ENCODE assay signal across 8 mouse cellular contexts in the genomic region with DNA sequence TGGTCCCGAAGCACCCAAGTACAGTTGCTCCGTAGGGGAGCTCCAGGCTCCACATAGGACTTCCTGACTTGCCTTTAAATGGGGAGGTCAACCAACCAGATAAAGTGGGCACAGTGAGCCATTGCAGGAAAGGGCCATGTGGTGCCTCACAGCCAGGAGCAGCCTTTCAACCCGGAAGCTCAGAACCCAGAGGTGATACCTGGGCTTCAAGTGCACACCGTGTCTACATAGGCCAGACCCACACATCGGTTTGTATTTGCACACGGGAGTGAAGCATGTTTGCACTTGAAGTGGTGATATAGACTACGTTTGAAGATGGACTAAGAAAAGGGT. TPM values are rescaled to one million over a fixed set of nuclear protein-coding genes. Genes with fewer than 3 reads are reported as not detected.
DNase-seq lines count a peak whose midpoint lies in the region; ATAC-seq and TF ChIP-seq lines count a peak whose summit lies in the region.

No protein-coding gene starts in this region.

- no peak for TF ChIP-seq POLR2A in lung, adult 2 months (IDR thresholded peaks at IDR 0.05; ENCODE audit: borderline replicate concordance, extremely low read depth, low read depth, low read length)
- TF ChIP-seq POLR2A in embryonic fibroblast, embryonic 13.5 days (IDR thresholded peaks at IDR 0.05; ENCODE audit: low read depth, low read length), result no peak
- no peak for TF ChIP-seq POLR2A in myocyte (IDR thresholded peaks at IDR 0.05; ENCODE audit: insufficient read length, low read depth)

- H3K27ac ChIP-seq in embryonic fibroblast, embryonic 13.5 days (ENCODE audit: insufficient read depth, low read length), result no peak overlapping the region
- H3K27ac ChIP-seq in intestine, embryonic 16.5 days (ENCODE audit: low read length), result no peak overlapping the region; the same call in 1 of the 2 replicates

- no peak overlapping the region for H3ac ChIP-seq in myocyte (ENCODE audit: control insufficient read depth, insufficient read length)

- peak overlapping the region; percentile 77; the same call in 1 of the 2 replicates for H3K9ac ChIP-seq in intestine, embryonic 16.5 days (ENCODE audit: low read depth, low read length)

- H3K36me3 ChIP-seq in intestine, embryonic 16.5 days (ENCODE audit: control insufficient read depth, insufficient read depth, low read length), result no peaks in the 10 kb centered on the region
- no peaks in the 10 kb centered on the region for H3K36me3 ChIP-seq in myocyte (ENCODE audit: control insufficient read depth, insufficient read depth)

- 0 out of 2 replicates have a peak, but pooled peaks cover 5% of the 10 kb centered on the region for H3K27me3 ChIP-seq in intestine, embryonic 16.5 days (replicated peaks; ENCODE audit: control insufficient read depth, insufficient read depth, low read length)
- H3K27me3 ChIP-seq in myocyte (ENCODE audit: control insufficient read depth, insufficient read depth, insufficient read length), result no peaks in the 10 kb centered on the region

- peak; percentile 87 for ATAC-seq in intestine, embryonic 16.5 days

- H3K9me3 ChIP-seq in intestine, embryonic 16.5 days (ENCODE audit: control insufficient read depth, low read length), result no peaks in the 10 kb centered on the region

- no peaks in the 10 kb centered on the region; the same call in 1 of the 2 replicates for H3K4me1 ChIP-seq in lung, adult 2 months (ENCODE audit: control insufficient read depth, insufficient read depth, low read length)
- no peaks in the 10 kb centered on the region for H3K4me1 ChIP-seq in embryonic fibroblast, embryonic 13.5 days (ENCODE audit: control insufficient read depth, insufficient read depth, low read length)
- no peaks in the 10 kb centered on the region for H3K4me1 ChIP-seq in intestine, embryonic 16.5 days (ENCODE audit: control insufficient read depth, insufficient read depth, low read length)

- DNase-seq in lung, adult 2 months, result no peak
- no peak for DNase-seq in lung, postnatal 36 days
- DNase-seq in testis, postnatal 10 days (ENCODE audit: low spot score), result no peak
- no peak for DNase-seq in adrenal gland, postnatal 36 days
- no peak for DNase-seq in left cerebral cortex, adult 8-10 months (ENCODE audit: low spot score in 2 of 2)

- peak overlapping the region; percentile 84 for H3K4me3 ChIP-seq in lung, adult 2 months (replicated peaks; ENCODE audit: extremely low read depth, low read depth, low read length)
- H3K4me3 ChIP-seq in embryonic fibroblast, embryonic 13.5 days (ENCODE audit: insufficient read depth, low read length), result peak overlapping the region; percentile 78; the same call in 1 of the 2 replicates
- H3K4me3 ChIP-seq in intestine, embryonic 16.5 days (ENCODE audit: low read length), result peak overlapping the region; percentile 64
- H3K4me3 ChIP-seq in myocyte, result peak overlapping the region; percentile 35

- H3K79me2 ChIP-seq in myocyte (ENCODE audit: control insufficient read depth, insufficient read depth), result no peaks in the 10 kb centered on the region

- no peak for TF ChIP-seq CTCF in lung, adult 2 months (IDR thresholded peaks at IDR 0.05; ENCODE audit: insufficient read depth, low read length)
- no peak for TF ChIP-seq CTCF in embryonic fibroblast, embryonic 13.5 days (IDR thresholded peaks at IDR 0.05; ENCODE audit: borderline replicate concordance, insufficient read depth, low read length)

- H3K4me2 ChIP-seq in intestine, embryonic 16.5 days (ENCODE audit: low read depth, low read length), result peak overlapping the region; percentile 71
- peak overlapping the region; percentile 76 for H3K4me2 ChIP-seq in myocyte (ENCODE audit: low read depth)

- WGBS in lung, adult 2 months, result 45% methylated on average over 7 of the region's 7 CpGs
- WGBS in intestine, embryonic 16.5 days, result 32% methylated on average over 7 of the region's 7 CpGs

TF ChIP-seq in myocyte, 11 proteins besides CTCF, POLR2A, EP300 and RAD21:
- no peak for TF ChIP-seq MYOG (IDR thresholded peaks at IDR 0.05; ENCODE audit: control insufficient read depth in 1 of 3, insufficient read depth in 1 of 3, insufficient read length in 2 of 3, low read depth in 2 of 3)
- TF ChIP-seq SRF (IDR thresholded peaks at IDR 0.05; ENCODE audit: control insufficient read depth, insufficient read length, low read depth), result no peak
- TF ChIP-seq E2F4 (IDR thresholded peaks at IDR 0.05; ENCODE audit: insufficient read depth), result no peak
- no peak for TF ChIP-seq MAX (IDR thresholded peaks at IDR 0.05; ENCODE audit: low read depth)
- no peak for TF ChIP-seq USF1 (IDR thresholded peaks at IDR 0.05; ENCODE audit: low read depth)
TF ChIP-seq in myocyte: peak in this region for 0.

RNA-seq across cellular contexts. Expression of gene Prps2, which starts 0.3 kb away (rescaled TPM):
- 25.6 and 29.2 TPM in 2 replicates for polyA plus RNA-seq in lung, adult 2 months (2012; rRNA removed)
- polyA plus RNA-seq in embryonic fibroblast, embryonic 13.5 days (2011; ENCODE audit: insufficient read length, low read depth, missing spikeins), result 22.9 and 23.1 TPM in 2 replicates
- polyA plus RNA-seq in intestine, embryonic 16.5 days (2015; fragmentation: Nextera tagmentation; extraction: Ambion mirVana), result 28.0 and 32.0 TPM in 2 replicates
- polyA plus RNA-seq in myocyte (2012; fragmentation: generic; extraction: Trizol), result 2.7 TPM
- 10 to 100 TPM; 22.2 to 29.6 TPM for total RNA-seq in adrenal gland, postnatal 36 days (2021)
- total RNA-seq in left cerebral cortex, adult 8-10 months (2022), result 10 to 100 TPM; 25.8 to 34.7 (median 27.9) TPM

RNA-seq across cellular contexts. Expression of gene Tlr7, which starts 52.5 kb away (rescaled TPM):
- 0.71 and 1.3 TPM in 2 replicates for polyA plus RNA-seq in lung, adult 2 months (2012; rRNA removed)
- 1.5 TPM in 1 of 2 replicates, not detected in the other for polyA plus RNA-seq in embryonic fibroblast, embryonic 13.5 days (2011; ENCODE audit: insufficient read length, low read depth, missing spikeins)
- 0.54 and 0.57 TPM in 2 replicates for polyA plus RNA-seq in intestine, embryonic 16.5 days (2015; fragmentation: Nextera tagmentation; extraction: Ambion mirVana)
- not detected for polyA plus RNA-seq in myocyte (2012; fragmentation: generic; extraction: Trizol)
- 1 to 10 TPM; 1.9 to 5.4 TPM for total RNA-seq in adrenal gland, postnatal 36 days (2021)
- 1 to 10 TPM; 1.8 to 8.8 (median 4.9) TPM for total RNA-seq in left cerebral cortex, adult 8-10 months (2022)
